Mouse (Mus musculus): ENCODE measurements around the gene Foxl1. TPM values are rescaled to one million over a fixed set of nuclear protein-coding genes. Genes with fewer than 3 reads are reported as not detected.

Gene Foxl1
- total RNA-seq, 2 experiments from 2014 or later = 0.18 TPM; not detected in 1

GRCm38 (mm10) chr8:121092141-121092540, 35.6 kb upstream of the Foxl1 start:
- intact Hi-C loops (cut with DNase I) = loop anchor here (2.0 to 5.0 kb wide), 2 partner anchors 271 to 410 kb away; no protein-coding TSS in a partner anchor
- DNase-seq = no peak

- DNase-seq = peak; percentile 89
- intact Hi-C loops (cut with DNase I) = loop anchor here (2.0 to 5.0 kb wide), 2 partner anchors 272 to 410 kb away; no protein-coding TSS in a partner anchor
Measured at GRCm38 (mm10) chr8:121092627-121093026, 35.1 kb upstream of the Foxl1 start.

GRCm38 (mm10) chr8:121093496-121093895, 34.2 kb upstream of the Foxl1 start:
- DNase-seq = no peak
- intact Hi-C loops (cut with DNase I) = loop anchor here (2.0 to 5.0 kb wide), 2 partner anchors 273 to 411 kb away; no protein-coding TSS in a partner anchor

- intact Hi-C loops (cut with DNase I) = no loop called here
- peak; percentile 85 for DNase-seq
Measured at GRCm38 (mm10) chr8:121104049-121104818, 23.5 kb upstream of the Foxl1 start.

GRCm38 (mm10) chr8:121107668-121108656, 19.8 kb upstream of the Foxl1 start, which contains the start of gene Mthfsd:
Gene Mthfsd (minus strand): TSS chr8:121108392.
- intact Hi-C loops (cut with DNase I) = no loop called here
- peak; percentile 99 for DNase-seq

- intact Hi-C loops (cut with DNase I) = no loop called here
Measured at GRCm38 (mm10) chr8:121108657-121109056, 19.1 kb upstream of the Foxl1 start.

GRCm38 (mm10) chr8:121111145-121111907, 16.4 kb upstream of the Foxl1 start:
- intact Hi-C loops (cut with DNase I) = no loop called here
- DNase-seq = no peak

More at GRCm38 (mm10) chr8:121108657-121109056, 19.1 kb upstream of the Foxl1 start:
- DNase-seq = no peak

GRCm38 (mm10) chr8:121113261-121113660, 14.5 kb upstream of the Foxl1 start:
- intact Hi-C loops (cut with DNase I) = loop anchor here (2.0 kb wide), 1 partner anchor 400 kb away; no protein-coding TSS in a partner anchor
- peak; percentile 93 for DNase-seq

- intact Hi-C loops (cut with DNase I) = loop anchor here (5.0 kb wide), 1 partner anchor 277 kb away; no protein-coding TSS in a partner anchor
- no peak for DNase-seq
Measured at GRCm38 (mm10) chr8:121115136-121115535, 12.6 kb upstream of the Foxl1 start.

- DNase-seq = peak; percentile 70
- intact Hi-C loops (cut with DNase I) = loop anchor here (5.0 kb wide), 1 partner anchor 276 kb away; no protein-coding TSS in a partner anchor
Measured at GRCm38 (mm10) chr8:121115948-121116347, 11.8 kb upstream of the Foxl1 start, which contains the start of gene Foxc2. Gene Foxc2 (plus strand): TSS chr8:121116171.

GRCm38 (mm10) chr8:121116591-121117185, 11.1 kb upstream of the Foxl1 start:
- no peak for DNase-seq

GRCm38 (mm10) chr8:121117186-121117651, 10.5 kb upstream of the Foxl1 start:
- intact Hi-C loops (cut with DNase I) = loop anchor here (5.0 kb wide), 1 partner anchor 275 kb away; no protein-coding TSS in a partner anchor
- DNase-seq = no peak

More at GRCm38 (mm10) chr8:121116591-121117185, 11.1 kb upstream of the Foxl1 start:
- intact Hi-C loops (cut with DNase I) = loop anchor here (5.0 kb wide), 1 partner anchor 276 kb away; no protein-coding TSS in a partner anchor

GRCm38 (mm10) chr8:121117906-121118305, 9.8 kb upstream of the Foxl1 start:
- intact Hi-C loops (cut with DNase I) = loop anchor here (5.0 kb wide), 1 partner anchor 274 kb away; no protein-coding TSS in a partner anchor
- no peak for DNase-seq

- no peak for DNase-seq
- intact Hi-C loops (cut with DNase I) = loop anchor here (5.0 kb wide), 1 partner anchor 273 kb away; no protein-coding TSS in a partner anchor
Measured at GRCm38 (mm10) chr8:121118634-121119420, 8.9 kb upstream of the Foxl1 start.

GRCm38 (mm10) chr8:121119635-121120455, 7.9 kb upstream of the Foxl1 start:
- intact Hi-C loops (cut with DNase I) = loop anchor here (5.0 kb wide), 1 partner anchor 272 kb away; no protein-coding TSS in a partner anchor

GRCm38 (mm10) chr8:121120456-121121419, 7.0 kb upstream of the Foxl1 start:
- intact Hi-C loops (cut with DNase I) = no loop called here
- no peak for DNase-seq

More at GRCm38 (mm10) chr8:121119635-121120455, 7.9 kb upstream of the Foxl1 start:
- DNase-seq = no peak

Data from left cerebral cortex, postnatal 4 days (tissue).